Mouse (Mus musculus) kidney, adult 2 months (tissue): Measurements from ENCODE around the gene Eno4.
A peak's percentile ranks its signal among the peaks of the same experiment; 100 is the strongest.

Source experiments
- CTCF ChIP-seq: fragments of 200-500 bp; conservative IDR thresholded peaks from 2 replicates; pipeline ENCODE4 v1.5.1; 2011; ENCODE audit warnings: low read depth, mild to moderate bottlenecking, control low read depth, low read length, moderate library complexity, mixed read lengths; ENCODE audit not compliant: insufficient read depth, insufficient read length
- POLR2A ChIP-seq: fragments of 200-500 bp; IDR thresholded peaks from one replicate; pipeline ENCODE4 v1.6.1; 2011; ENCODE audit warnings: low read depth, low read length, control low read depth

- TF ChIP-seq POLR2A (no peak), CTCF (peak; percentile 23; the same call in 1 of the 2 replicates)
These were observed 24.6 kb upstream of the Eno4 start for GRCm38 (mm10) chr19:58918597-58918996.
